Mouse (Mus musculus): Measurements from ENCODE around the gene Creld1. TPM values are rescaled to one million over a fixed set of nuclear protein-coding genes. Genes with fewer than 3 reads are reported as not detected.

Gene Creld1
- 10.2 TPM for polyA plus RNA-seq (2017; shearing (Covaris generic))

GRCm38 (mm10) chr6:113483100-113483615, at the start of gene Creld1:
Gene Creld1 (plus strand): TSS chr6:113483297.

GRCm38 (mm10) chr6:113435664-113436205, 47.4 kb upstream of the Creld1 start, which contains the start of gene Cidec:
Gene Cidec (minus strand): TSS chr6:113435760.

GRCm38 (mm10) chr6:113442442-113443090, 40.5 kb upstream of the Creld1 start, which contains the start of gene Jagn1:
Gene Jagn1 (plus strand): TSS chr6:113442569.

GRCm38 (mm10) chr6:113457952-113458534, 25.1 kb upstream of the Creld1 start, which contains the start of gene Il17re:
Gene Il17re (plus strand): TSS chr6:113458484.

GRCm38 (mm10) chr6:113471297-113471936, 11.7 kb upstream of the Creld1 start, which contains the start of gene Il17rc:
Gene Il17rc (plus strand): TSS chr6:113471427.

GRCm38 (mm10) chr6:113501388-113502084, 18.4 kb downstream of the Creld1 start, which contains the start of gene Prrt3:
Gene Prrt3 (minus strand): TSS chr6:113501931.

GRCm38 (mm10) chr6:113530932-113531839, 48.1 kb downstream of the Creld1 start, which contains the start of the genes Emc3 and Fancd2:
Gene Emc3 (minus strand): TSS chr6:113531652.
Gene Fancd2 (plus strand): TSS chr6:113531682.

Other genes starting within 250 kb of the Creld1 start
- 54.9 TPM for gene Mtmr14, start 245.5 kb upstream of the Creld1 start, polyA plus RNA-seq (2017; shearing (Covaris generic))
- not detected for gene Cpne9, start 201.0 kb upstream of the Creld1 start, polyA plus RNA-seq (2017; shearing (Covaris generic))
- 53.3 TPM for gene Brpf1, start 176.2 kb upstream of the Creld1 start, polyA plus RNA-seq (2017; shearing (Covaris generic))
- 13.0 TPM for gene Ogg1, start 156.3 kb upstream of the Creld1 start, polyA plus RNA-seq (2017; shearing (Covaris generic))
- 3.5 TPM for gene Camk1, start 139.3 kb upstream of the Creld1 start, polyA plus RNA-seq (2017; shearing (Covaris generic))
- 59.9 TPM for gene Tada3, start 105.4 kb upstream of the Creld1 start, polyA plus RNA-seq (2017; shearing (Covaris generic))
- gene Arpc4, start 105.2 kb upstream of the Creld1 start, polyA plus RNA-seq (2017; shearing (Covaris generic)) = 533 TPM
- gene Ttll3, start 94.0 kb upstream of the Creld1 start, polyA plus RNA-seq (2017; shearing (Covaris generic)) = 18.7 TPM
- gene Rpusd3, start 64.0 kb upstream of the Creld1 start, polyA plus RNA-seq (2017; shearing (Covaris generic)) = 12.6 TPM
- not detected for gene Cidec, start 47.5 kb upstream of the Creld1 start, polyA plus RNA-seq (2017; shearing (Covaris generic))
- gene Jagn1, start 40.7 kb upstream of the Creld1 start, polyA plus RNA-seq (2017; shearing (Covaris generic)) = 48.4 TPM
- gene Il17re, start 24.8 kb upstream of the Creld1 start, polyA plus RNA-seq (2017; shearing (Covaris generic)) = 0.23 TPM
- gene Il17rc, start 11.9 kb upstream of the Creld1 start, polyA plus RNA-seq (2017; shearing (Covaris generic)) = 0.36 TPM
- gene Prrt3, start 18.6 kb downstream of the Creld1 start, polyA plus RNA-seq (2017; shearing (Covaris generic)) = 0.41 TPM
- 94.3 TPM for gene Emc3, start 48.4 kb downstream of the Creld1 start, polyA plus RNA-seq (2017; shearing (Covaris generic))
- gene Fancd2, start 48.4 kb downstream of the Creld1 start, polyA plus RNA-seq (2017; shearing (Covaris generic)) = 2.1 TPM
- gene Fancd2os, start 117.4 kb downstream of the Creld1 start, polyA plus RNA-seq (2017; shearing (Covaris generic)) = not detected
- gene Brk1, start 121.5 kb downstream of the Creld1 start, polyA plus RNA-seq (2017; shearing (Covaris generic)) = 235 TPM
- gene Vhl, start 140.7 kb downstream of the Creld1 start, polyA plus RNA-seq (2017; shearing (Covaris generic)) = 33.2 TPM
- 58.7 TPM for gene Irak2, start 155.2 kb downstream of the Creld1 start, polyA plus RNA-seq (2017; shearing (Covaris generic))
- gene Tatdn2, start 213.8 kb downstream of the Creld1 start, polyA plus RNA-seq (2017; shearing (Covaris generic)) = 6.7 TPM
- gene Ghrl, start 236.6 kb downstream of the Creld1 start, polyA plus RNA-seq (2017; shearing (Covaris generic)) = 0.73 TPM

Measured in CD4-positive, CD25-positive, alpha-beta regulatory T cell (primary cell).